Mouse (Mus musculus) stomach, embryonic 15.5 days (tissue): ENCODE measurements around the gene Mfsd7a. TPM values are rescaled to one million over a fixed set of nuclear protein-coding genes. Genes with fewer than 3 reads are reported as not detected.
"Not testable (repeated sequence)": the region's sequence is repeated elsewhere in the genome, so short reads cannot be mapped to it uniquely, and the experiment has no call there.

Experiments
- ATAC-seq: fragments of 200-750 bp; cut with Nextera tagmentation; 2 replicates; pipeline ENCODE4 v1.8.0; 2017; ENCODE audit warnings: low read depth, moderate number of reproducible peaks, moderate TSS enrichment; ENCODE audit not compliant: insufficient read depth, low FRiP score
- H3K27ac ChIP-seq: fragments of 300-500 bp; sonication (generic); 2 replicates; pipeline ENCODE4 v1.5.1; 2015; ENCODE audit warnings: mild to moderate bottlenecking, inconsistent platforms
- H3K27me3 ChIP-seq: fragments of 300-500 bp; sonication (generic); replicated peaks from 2 replicates; pipeline ENCODE4 v1.6.1; 2015; ENCODE audit warnings: inconsistent platforms
- H3K36me3 ChIP-seq: fragments of 300-500 bp; sonication (generic); 2 replicates; pipeline ENCODE4 v1.6.1; 2015; ENCODE audit warnings: inconsistent platforms
- H3K4me1 ChIP-seq: fragments of 300-500 bp; sonication (generic); 2 replicates; pipeline ENCODE4 v1.6.1; 2015; ENCODE audit warnings: inconsistent platforms
- H3K4me2 ChIP-seq: fragments of 300-500 bp; sonication (generic); 2 replicates; pipeline ENCODE4 v1.6.1; 2015; ENCODE audit warnings: mild to moderate bottlenecking, inconsistent platforms
- H3K4me3 ChIP-seq: fragments of 300-500 bp; sonication (generic); replicated peaks from 2 replicates; pipeline ENCODE4 v1.5.1; 2015; ENCODE audit warnings: inconsistent platforms
- H3K9ac ChIP-seq: fragments of 300-500 bp; sonication (generic); 2 replicates; pipeline ENCODE4 v1.6.1; 2015; ENCODE audit warnings: inconsistent platforms
- H3K9me3 ChIP-seq: fragments of 300-500 bp; sonication (generic); 2 replicates; pipeline ENCODE4 v1.6.1; 2016; ENCODE audit warnings: inconsistent platforms
- WGBS: fragments of 180-500 bp; shearing (Covaris S2); methylation state at CpG from one replicate; pipeline ENCODE4 v1.1.7; 2015; 5-methylcytosine and 5-hydroxymethylcytosine counted together
- polyA plus RNA-seq: library from polyadenylated mRNA; unstranded; fragments of >200 nt; fragmentation: Nextera tagmentation; extraction: Ambion mirVana; gene quantifications from 2 replicates; pipeline ENCODE4 v1.2.1, GENCODE M21; 2015

Mfsd7a gene
- 0.52 and 0.69 TPM in 2 replicates for polyA plus RNA-seq

- Histone ChIP-seq H3K27ac (peak within 1 kb of the TSS; percentile 28; the same call in 1 of the 2 replicates), H3K27me3 (no peaks in the 10 kb centered on the region), H3K4me1 (0 out of 2 replicates have a peak, but pooled peaks cover 6% of the 10 kb centered on the region), H3K9ac (peak within 1 kb of the TSS; percentile 2; the same call in 1 of the 2 replicates), H3K4me3 (peak within 1 kb of the TSS; percentile 36), H3K36me3 (no peaks in the 10 kb centered on the region), H3K4me2 (peak within 1 kb of the TSS; percentile 57), H3K9me3 (no peaks in the 10 kb centered on the region)
- 11% methylated on average over 24 of the region's 24 CpGs for WGBS
- peak; percentile 94 for ATAC-seq
Measured at GRCm38 (mm10) chr5:108448785-108449668, at the start of gene Mfsd7a. Mfsd7a (minus strand) TSS chr5:108448891.

- H3K4me2 ChIP-seq, H3K4me3 ChIP-seq, H3K27me3 ChIP-seq, H3K9me3 ChIP-seq, H3K27ac ChIP-seq, ATAC-seq, H3K9ac ChIP-seq, H3K4me1 ChIP-seq: not testable (repeated sequence)
- peaks cover 46% of the 10 kb centered on the region for H3K36me3 ChIP-seq
- WGBS: 94% methylated on average over 5 of the region's 5 CpGs
Measured at GRCm38 (mm10) chr5:108486148-108486547, 37.5 kb upstream of the Mfsd7a start.

GRCm38 (mm10) chr5:108485239-108485638, 36.5 kb upstream of the Mfsd7a start:
- ATAC-seq: no peak
- Histone ChIP-seq H3K4me2 (no peak overlapping the region), H3K4me3 (no peak overlapping the region), H3K9me3 (no peaks in the 10 kb centered on the region), H3K36me3 (peaks cover 41% of the 10 kb centered on the region), H3K4me1 (no peaks in the 10 kb centered on the region), H3K27ac (no peak overlapping the region), H3K9ac (no peak overlapping the region), H3K27me3 (no peaks in the 10 kb centered on the region)
- 89% methylated on average over 2 of the region's 2 CpGs for WGBS

GRCm38 (mm10) chr5:108483006-108483405, 34.3 kb upstream of the Mfsd7a start:
- no peak overlapping the region for H3K4me3 ChIP-seq
- no peak overlapping the region for H3K4me2 ChIP-seq
- H3K4me1 ChIP-seq: no peaks in the 10 kb centered on the region
- no peaks in the 10 kb centered on the region for H3K9me3 ChIP-seq
- WGBS: 88% methylated on average over 6 of the region's 6 CpGs
- H3K27ac ChIP-seq: no peak overlapping the region
- no peaks in the 10 kb centered on the region for H3K27me3 ChIP-seq
- ATAC-seq: no peak
- no peak overlapping the region for H3K9ac ChIP-seq
- H3K36me3 ChIP-seq: peaks cover 24% of the 10 kb centered on the region

- WGBS: 84% methylated on average over 3 of the region's 3 CpGs
- Histone ChIP-seq H3K36me3 (peaks cover 51% of the 10 kb centered on the region), H3K4me3 (no peak overlapping the region), H3K9ac (no peak overlapping the region), H3K9me3 (no peaks in the 10 kb centered on the region), H3K4me2 (no peak overlapping the region), H3K27me3 (no peaks in the 10 kb centered on the region), H3K27ac (no peak overlapping the region), H3K4me1 (no peaks in the 10 kb centered on the region)
- ATAC-seq: no peak
Measured at GRCm38 (mm10) chr5:108475977-108476376, 27.3 kb upstream of the Mfsd7a start.

- 81% methylated on average over 4 of the region's 4 CpGs for WGBS
- Histone ChIP-seq H3K9me3 (no peaks in the 10 kb centered on the region), H3K27me3 (no peaks in the 10 kb centered on the region), H3K27ac (no peak overlapping the region), H3K4me2 (no peak overlapping the region), H3K9ac (no peak overlapping the region), H3K4me1 (no peaks in the 10 kb centered on the region), H3K4me3 (no peak overlapping the region), H3K36me3 (peaks cover 51% of the 10 kb centered on the region)
- ATAC-seq: no peak
Measured at GRCm38 (mm10) chr5:108473737-108474136, 25.0 kb upstream of the Mfsd7a start.

GRCm38 (mm10) chr5:108469617-108470016, 20.9 kb upstream of the Mfsd7a start:
- no peak overlapping the region for H3K4me2 ChIP-seq
- no peak overlapping the region for H3K4me3 ChIP-seq
- 75% methylated on average over 7 of the region's 7 CpGs for WGBS
- H3K9ac ChIP-seq: no peak overlapping the region
- H3K27me3 ChIP-seq: no peaks in the 10 kb centered on the region
- no peaks in the 10 kb centered on the region for H3K9me3 ChIP-seq
- ATAC-seq: no peak
- peaks cover 28% of the 10 kb centered on the region for H3K36me3 ChIP-seq
- H3K27ac ChIP-seq: no peak overlapping the region
- no peaks in the 10 kb centered on the region for H3K4me1 ChIP-seq

- WGBS: 88% methylated on average over 1 of the region's 1 CpGs
- Histone ChIP-seq H3K36me3 (no peaks in the 10 kb centered on the region), H3K4me3 (no peak overlapping the region), H3K4me2 (no peak overlapping the region), H3K27me3 (no peaks in the 10 kb centered on the region), H3K9ac (no peak overlapping the region), H3K27ac (no peak overlapping the region), H3K4me1 (peaks cover 20% of the 10 kb centered on the region), H3K9me3 (no peaks in the 10 kb centered on the region)
- no peak for ATAC-seq
Measured at GRCm38 (mm10) chr5:108466647-108467046, 18.0 kb upstream of the Mfsd7a start.

- Histone ChIP-seq H3K27ac (no peak overlapping the region), H3K9me3 (no peaks in the 10 kb centered on the region), H3K36me3 (no peaks in the 10 kb centered on the region), H3K9ac (no peak overlapping the region), H3K4me3 (no peak overlapping the region), H3K4me1 (peaks cover 20% of the 10 kb centered on the region), H3K27me3 (no peaks in the 10 kb centered on the region), H3K4me2 (no peak overlapping the region)
- ATAC-seq: no peak
- WGBS: 74% methylated on average over 6 of the region's 6 CpGs
Measured at GRCm38 (mm10) chr5:108465131-108465891, 16.6 kb upstream of the Mfsd7a start.

- Histone ChIP-seq H3K9me3 (no peaks in the 10 kb centered on the region), H3K27me3 (no peaks in the 10 kb centered on the region), H3K9ac (peak overlapping the region; percentile 98; the same call in 1 of the 2 replicates), H3K27ac (no peak overlapping the region), H3K4me1 (peaks cover 20% of the 10 kb centered on the region), H3K36me3 (no peaks in the 10 kb centered on the region), H3K4me2 (peak overlapping the region; percentile 85), H3K4me3 (peak overlapping the region; percentile 80)
- ATAC-seq: no peak
- 35% methylated on average over 4 of the region's 4 CpGs for WGBS
Measured at GRCm38 (mm10) chr5:108462446-108462845, 13.8 kb upstream of the Mfsd7a start.

- Histone ChIP-seq H3K36me3 (no peaks in the 10 kb centered on the region), H3K27me3 (no peaks in the 10 kb centered on the region), H3K4me2 (peak within 1 kb of the TSS; percentile 85), H3K9me3 (no peaks in the 10 kb centered on the region), H3K9ac (peak within 1 kb of the TSS; percentile 98), H3K4me1 (peaks cover 20% of the 10 kb centered on the region), H3K4me3 (peak within 1 kb of the TSS; percentile 80), H3K27ac (peak within 1 kb of the TSS; percentile 70)
- WGBS: under 1% methylated on average over 60 of the region's 62 CpGs
- ATAC-seq: peak; percentile 98
Measured at GRCm38 (mm10) chr5:108461082-108462065, 12.7 kb upstream of the Mfsd7a start, which contains the start of gene Pcgf3. Pcgf3 (plus strand) TSS chr5:108461232.
